Mouse (Mus musculus): ENCODE measurements at regions not wholly inside any gene's neighbourhood (a gene's known extent, or its start where the extent isn't known, plus 50 kb on each side); places are given as distances from the start of the nearest gene placed in this dataset.

DNA sequence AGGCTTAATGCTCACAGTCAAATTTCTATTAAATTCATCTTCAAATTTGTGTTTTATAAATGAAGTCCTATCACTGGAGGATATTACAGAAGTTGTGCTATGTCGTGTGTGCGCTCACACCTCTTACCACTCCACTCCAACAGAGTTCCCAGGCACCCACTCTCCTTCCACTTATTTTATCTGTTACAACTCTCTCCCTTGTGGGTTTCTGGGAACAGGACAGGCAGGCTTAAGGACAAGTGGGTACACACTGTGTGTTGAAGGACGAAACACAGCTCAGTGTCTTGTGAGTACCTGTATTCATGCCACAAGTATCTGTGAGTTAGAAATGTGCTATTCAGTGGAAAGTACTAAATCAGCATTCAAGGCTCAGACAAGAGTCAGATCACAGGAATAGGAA, 150.7 kb downstream of the Atp6ap1l start:
- H3K27me3 ChIP-seq (ENCODE audit: control insufficient read depth, insufficient read depth, insufficient read length), result no peaks in the 10 kb centered on the region
- no peaks in the 10 kb centered on the region for H3K79me3 ChIP-seq (ENCODE audit: low read depth)
- no peak overlapping the region for H3ac ChIP-seq (ENCODE audit: control insufficient read depth, insufficient read length, low read depth)
- no peaks in the 10 kb centered on the region for H3K79me2 ChIP-seq (ENCODE audit: control insufficient read depth, insufficient read depth)
- no peaks in the 10 kb centered on the region for H3K36me3 ChIP-seq (ENCODE audit: control insufficient read depth, insufficient read depth)
- TF ChIP-seq CTCF (IDR thresholded peaks at IDR 0.05; ENCODE audit: control insufficient read depth, insufficient read depth, insufficient read length), result no peak
- no peak for TF ChIP-seq USF1 (IDR thresholded peaks at IDR 0.05; ENCODE audit: low read depth)
- TF ChIP-seq MYOG (IDR thresholded peaks at IDR 0.05; ENCODE audit: control insufficient read depth, extremely low read depth, insufficient read length), result no peak
- TF ChIP-seq MAX (IDR thresholded peaks at IDR 0.05), result no peak
- TF ChIP-seq MYOD1 (IDR thresholded peaks at IDR 0.05; ENCODE audit: control insufficient read depth, insufficient read length, low read depth), result no peak
- TF ChIP-seq FOSL1 (IDR thresholded peaks at IDR 0.05; ENCODE audit: insufficient read depth, low read length, poor library complexity, severe bottlenecking), result no peak
- no peak for TF ChIP-seq CEBPB (IDR thresholded peaks at IDR 0.05; ENCODE audit: low read depth)
- H3K4me3 ChIP-seq (ENCODE audit: insufficient read depth, poor library complexity, severe bottlenecking), result no peak overlapping the region

DNA sequence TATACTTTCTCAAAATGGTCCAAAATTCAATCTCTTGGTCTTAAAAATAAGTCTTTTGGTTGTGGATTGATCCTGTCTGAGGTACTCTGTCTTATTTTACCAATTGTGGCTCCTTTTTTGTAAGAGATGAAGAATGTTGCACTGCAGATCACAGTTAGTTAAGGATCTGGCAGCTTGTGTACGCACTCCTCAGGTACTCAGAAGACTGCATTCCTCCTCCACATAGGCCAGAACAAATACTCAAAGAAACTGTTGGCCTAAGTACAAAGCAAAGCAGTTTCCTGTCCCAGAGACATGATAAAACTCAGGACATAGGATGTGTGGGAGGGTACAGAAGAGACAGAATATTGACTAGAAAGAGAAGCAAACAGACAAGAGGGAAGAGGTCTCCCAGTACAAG, 155.4 kb downstream of the Atp6ap1l start:
- H3ac ChIP-seq (ENCODE audit: control insufficient read depth, insufficient read length, low read depth), result no peak overlapping the region

DNA sequence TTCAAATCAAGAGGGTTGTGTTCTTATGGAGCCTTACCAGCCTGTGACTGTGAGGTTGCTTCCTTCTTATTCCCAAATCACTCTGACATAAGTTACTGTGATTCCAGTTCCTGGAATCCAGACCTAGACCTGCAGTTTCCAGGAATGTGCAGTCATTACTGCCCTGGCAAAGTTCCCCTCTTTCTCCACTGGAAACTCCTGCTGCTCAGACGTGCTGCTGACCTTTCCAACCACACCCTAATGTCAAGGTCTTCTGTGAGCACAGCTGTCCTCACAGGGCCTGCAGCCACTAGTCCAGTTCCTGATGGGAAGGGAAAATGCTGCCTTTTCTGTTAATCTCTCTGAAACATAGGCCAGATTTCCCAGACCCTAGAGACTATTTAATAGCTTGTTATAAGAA, 160.1 kb downstream of the Atp6ap1l start:
- no peaks in the 10 kb centered on the region for H3K36me3 ChIP-seq (ENCODE audit: control insufficient read depth, insufficient read depth)
- no peak for TF ChIP-seq MAX (IDR thresholded peaks at IDR 0.05)
- no peak for TF ChIP-seq MYOG (IDR thresholded peaks at IDR 0.05; ENCODE audit: control insufficient read depth, extremely low read depth, insufficient read length)
- no peaks in the 10 kb centered on the region for H3K79me2 ChIP-seq (ENCODE audit: control insufficient read depth, insufficient read depth)
- no peaks in the 10 kb centered on the region for H3K79me3 ChIP-seq (ENCODE audit: low read depth)
- H3K27me3 ChIP-seq (ENCODE audit: control insufficient read depth, insufficient read depth, insufficient read length), result no peaks in the 10 kb centered on the region
- no peak overlapping the region for H3K4me3 ChIP-seq (ENCODE audit: insufficient read depth, poor library complexity, severe bottlenecking)
- H3ac ChIP-seq (ENCODE audit: control insufficient read depth, insufficient read length, low read depth), result no peak overlapping the region

More for the DNA sequence above, 155.4 kb downstream of the Atp6ap1l start:
- Histone ChIP-seq H3K79me3 (ENCODE audit: low read depth) (no peaks in the 10 kb centered on the region), H3K36me3 (ENCODE audit: control insufficient read depth, insufficient read depth) (no peaks in the 10 kb centered on the region), H3K27me3 (ENCODE audit: control insufficient read depth, insufficient read depth, insufficient read length) (no peaks in the 10 kb centered on the region), H3K79me2 (ENCODE audit: control insufficient read depth, insufficient read depth) (no peaks in the 10 kb centered on the region), H3K4me3 (ENCODE audit: insufficient read depth, poor library complexity, severe bottlenecking) (no peak overlapping the region)
- TF ChIP-seq MYOD1 (IDR thresholded peaks at IDR 0.05; ENCODE audit: control insufficient read depth, insufficient read length, low read depth) (no peak), MYOG (IDR thresholded peaks at IDR 0.05; ENCODE audit: control insufficient read depth, extremely low read depth, insufficient read length) (no peak), CTCF (IDR thresholded peaks at IDR 0.05; ENCODE audit: control insufficient read depth, insufficient read depth, insufficient read length) (no peak), USF1 (IDR thresholded peaks at IDR 0.05; ENCODE audit: low read depth) (no peak), CEBPB (IDR thresholded peaks at IDR 0.05; ENCODE audit: low read depth) (no peak), FOSL1 (IDR thresholded peaks at IDR 0.05; ENCODE audit: insufficient read depth, low read length, poor library complexity, severe bottlenecking) (no peak), MAX (IDR thresholded peaks at IDR 0.05) (no peak)

DNA sequence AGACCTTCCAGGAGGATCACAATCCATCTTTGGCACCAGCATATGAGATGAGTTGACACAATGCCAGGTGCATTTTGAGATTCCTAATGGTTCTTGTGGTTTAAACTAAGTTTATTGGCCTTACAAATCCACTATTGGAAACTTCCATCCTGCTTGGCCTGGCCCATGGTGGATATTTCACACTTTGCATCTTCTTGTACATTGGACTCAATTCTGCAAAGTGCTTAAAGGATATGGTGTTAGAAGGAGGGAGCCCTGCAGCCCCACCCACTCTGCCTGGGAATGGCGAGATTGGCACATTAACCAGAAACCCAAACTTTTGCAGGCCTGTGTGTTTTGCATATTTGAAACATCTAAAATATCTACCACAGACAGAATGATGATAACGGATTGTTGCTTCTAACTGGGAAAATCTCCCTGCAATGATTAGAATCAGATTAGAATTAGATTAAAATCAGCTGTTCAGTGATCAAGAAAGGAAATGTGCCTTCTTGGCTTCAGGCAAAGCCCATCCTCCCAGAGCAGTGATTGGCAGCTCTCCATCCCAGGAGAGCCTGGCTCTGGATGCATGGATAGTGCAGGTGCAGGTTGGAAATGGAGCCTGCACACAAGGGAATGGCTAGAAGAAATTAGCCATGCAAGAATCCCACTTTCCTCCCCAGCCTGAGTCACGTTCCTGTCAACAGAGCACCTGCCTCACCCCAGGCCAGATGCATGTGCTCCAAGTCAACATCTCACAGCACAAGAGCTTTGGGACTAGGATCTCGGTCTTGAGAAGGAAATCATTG, 162.3 kb downstream of the Atp6ap1l start:
- Histone ChIP-seq H3K27me3 (ENCODE audit: control insufficient read depth, insufficient read depth, insufficient read length) (no peaks in the 10 kb centered on the region), H3K36me3 (ENCODE audit: control insufficient read depth, insufficient read depth) (no peaks in the 10 kb centered on the region), H3ac (ENCODE audit: control insufficient read depth, insufficient read length, low read depth) (no peak overlapping the region), H3K79me3 (ENCODE audit: low read depth) (no peaks in the 10 kb centered on the region), H3K79me2 (ENCODE audit: control insufficient read depth, insufficient read depth) (no peaks in the 10 kb centered on the region), H3K4me3 (ENCODE audit: insufficient read depth, poor library complexity, severe bottlenecking) (no peak overlapping the region)
- TF ChIP-seq USF1 (IDR thresholded peaks at IDR 0.05; ENCODE audit: low read depth) (no peak), CTCF (IDR thresholded peaks at IDR 0.05; ENCODE audit: control insufficient read depth, insufficient read depth, insufficient read length) (no peak), MYOD1 (IDR thresholded peaks at IDR 0.05; ENCODE audit: control insufficient read depth, insufficient read length, low read depth) (no peak), CEBPB (IDR thresholded peaks at IDR 0.05; ENCODE audit: low read depth) (no peak), MYOG (IDR thresholded peaks at IDR 0.05; ENCODE audit: control insufficient read depth, extremely low read depth, insufficient read length) (no peak)

DNA sequence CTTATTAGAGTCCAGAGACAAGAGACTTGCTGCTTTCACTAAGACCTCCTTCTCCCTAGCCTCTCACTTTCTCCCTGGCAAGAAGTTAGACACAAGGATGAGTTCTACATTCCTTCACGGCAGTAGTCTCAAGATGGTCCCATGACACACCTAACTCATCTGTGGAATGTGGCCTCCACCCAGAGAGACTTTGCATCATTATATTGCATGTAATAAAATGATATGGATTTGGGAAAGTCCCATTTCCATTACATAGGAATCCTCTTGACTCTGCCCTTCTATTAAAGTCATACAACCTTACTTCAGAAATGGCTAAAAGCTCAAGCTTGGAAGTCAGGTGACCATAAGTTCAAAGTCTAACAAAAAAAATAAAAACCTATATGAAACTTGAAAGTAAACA, 165.4 kb downstream of the Atp6ap1l start:
- Histone ChIP-seq H3K4me3 (ENCODE audit: insufficient read depth, poor library complexity, severe bottlenecking) (no peak overlapping the region), H3K27me3 (ENCODE audit: control insufficient read depth, insufficient read depth, insufficient read length) (no peaks in the 10 kb centered on the region), H3K79me3 (ENCODE audit: low read depth) (no peaks in the 10 kb centered on the region), H3K79me2 (ENCODE audit: control insufficient read depth, insufficient read depth) (no peaks in the 10 kb centered on the region), H3K36me3 (ENCODE audit: control insufficient read depth, insufficient read depth) (no peaks in the 10 kb centered on the region), H3ac (ENCODE audit: control insufficient read depth, insufficient read length, low read depth) (no peak overlapping the region)
- TF ChIP-seq MYOD1 (IDR thresholded peaks at IDR 0.05; ENCODE audit: control insufficient read depth, insufficient read length, low read depth), result no peak
- no peak for TF ChIP-seq CEBPB (IDR thresholded peaks at IDR 0.05; ENCODE audit: low read depth)
- TF ChIP-seq USF1 (IDR thresholded peaks at IDR 0.05; ENCODE audit: low read depth), result no peak
- no peak for TF ChIP-seq CTCF (IDR thresholded peaks at IDR 0.05; ENCODE audit: control insufficient read depth, insufficient read depth, insufficient read length)
- TF ChIP-seq FOSL1 (IDR thresholded peaks at IDR 0.05; ENCODE audit: insufficient read depth, low read length, poor library complexity, severe bottlenecking), result no peak
- TF ChIP-seq MYOG (IDR thresholded peaks at IDR 0.05; ENCODE audit: control insufficient read depth, extremely low read depth, insufficient read length), result no peak
- TF ChIP-seq MAX (IDR thresholded peaks at IDR 0.05), result no peak

DNA sequence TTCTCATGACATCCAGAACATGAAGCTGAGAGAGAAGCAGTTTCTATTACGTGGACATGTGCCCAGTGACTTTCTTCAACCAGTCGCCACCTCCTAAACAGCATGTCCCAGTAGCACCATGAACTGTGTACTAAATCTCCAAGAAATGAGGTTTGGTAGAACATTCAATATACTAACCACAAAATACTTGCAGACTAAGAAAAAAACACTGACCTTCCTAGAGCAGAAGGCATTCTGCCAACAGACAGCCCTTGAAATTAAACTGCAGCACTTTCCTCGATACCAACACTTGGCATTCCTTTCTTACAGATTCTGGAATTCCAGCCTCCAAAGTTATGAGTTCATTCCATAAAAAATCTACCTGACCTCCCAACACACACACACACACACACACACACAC, 166.6 kb downstream of the Atp6ap1l start:
- no peaks in the 10 kb centered on the region for H3K79me3 ChIP-seq (ENCODE audit: low read depth)
- TF ChIP-seq CTCF (IDR thresholded peaks at IDR 0.05; ENCODE audit: control insufficient read depth, insufficient read depth, insufficient read length), result no peak
- TF ChIP-seq USF1 (IDR thresholded peaks at IDR 0.05; ENCODE audit: low read depth), result no peak
- no peak for TF ChIP-seq CEBPB (IDR thresholded peaks at IDR 0.05; ENCODE audit: low read depth)
- TF ChIP-seq MAX (IDR thresholded peaks at IDR 0.05), result no peak
- no peak for TF ChIP-seq MYOG (IDR thresholded peaks at IDR 0.05; ENCODE audit: control insufficient read depth, extremely low read depth, insufficient read length)
- TF ChIP-seq MYOD1 (IDR thresholded peaks at IDR 0.05; ENCODE audit: control insufficient read depth, insufficient read length, low read depth), result no peak
- TF ChIP-seq FOSL1 (IDR thresholded peaks at IDR 0.05; ENCODE audit: insufficient read depth, low read length, poor library complexity, severe bottlenecking), result no peak
- H3ac ChIP-seq (ENCODE audit: control insufficient read depth, insufficient read length, low read depth), result no peak overlapping the region
- no peaks in the 10 kb centered on the region for H3K27me3 ChIP-seq (ENCODE audit: control insufficient read depth, insufficient read depth, insufficient read length)
- no peaks in the 10 kb centered on the region for H3K36me3 ChIP-seq (ENCODE audit: control insufficient read depth, insufficient read depth)
- no peaks in the 10 kb centered on the region for H3K79me2 ChIP-seq (ENCODE audit: control insufficient read depth, insufficient read depth)
- no peak overlapping the region for H3K4me3 ChIP-seq (ENCODE audit: insufficient read depth, poor library complexity, severe bottlenecking)
